Comparison of ENCODE assay signal across 8 mouse cellular contexts in the genomic region with DNA sequence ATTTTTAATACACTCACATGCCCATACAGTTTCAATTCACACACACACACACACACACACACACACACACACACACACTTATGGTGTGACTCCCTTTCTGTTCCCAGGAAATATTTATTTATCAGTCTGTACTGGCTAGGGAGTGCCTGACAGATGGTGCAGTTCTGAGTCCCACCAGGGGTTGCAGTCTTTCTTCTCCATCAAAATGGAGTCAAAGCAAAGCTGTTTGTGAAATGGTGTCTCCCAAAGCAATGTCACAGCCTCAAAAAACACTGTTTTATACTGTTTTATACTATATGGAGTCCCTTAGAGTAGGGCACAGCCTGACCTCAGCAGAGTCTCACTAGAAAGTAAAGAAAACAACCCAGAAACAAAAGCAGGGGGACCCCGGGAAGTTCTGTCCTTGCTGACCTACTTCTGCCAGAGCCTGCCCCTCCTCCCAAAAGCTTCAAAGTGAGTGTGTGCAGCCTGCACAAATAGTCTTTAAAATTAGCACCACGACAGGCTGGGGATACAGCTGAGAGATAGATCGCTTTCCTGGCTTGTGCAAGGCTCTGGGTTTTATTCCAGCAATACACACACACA. TPM values are rescaled to one million over a fixed set of nuclear protein-coding genes. Genes with fewer than 3 reads are reported as not detected.
A peak's percentile ranks its signal among the peaks of the same experiment; 100 is the strongest.
DNase-seq lines count a peak whose midpoint lies in the region; ATAC-seq and TF ChIP-seq lines count a peak whose summit lies in the region.

No protein-coding gene starts in this region.

- no peak overlapping the region for H3K4me3 ChIP-seq in heart, postnatal 0 days (ENCODE audit: low read depth, low read length)
- no peak overlapping the region for H3K4me3 ChIP-seq in limb, embryonic 14.5 days (replicated peaks; ENCODE audit: low read length)
- no peak overlapping the region for H3K4me3 ChIP-seq in stomach, embryonic 16.5 days (replicated peaks; ENCODE audit: low read length)

- TF ChIP-seq POLR2A in limb, embryonic 14.5 days (IDR thresholded peaks at IDR 0.05; ENCODE audit: borderline replicate concordance, extremely low read depth, insufficient read depth, insufficient read length) = no peak

- no peak for TF ChIP-seq EP300 in heart, postnatal 0 days (IDR thresholded peaks at IDR 0.05; ENCODE audit: low read depth)

- H3K36me3 ChIP-seq in heart, postnatal 0 days (replicated peaks; ENCODE audit: control insufficient read depth, insufficient read depth, low read length) = no peaks in the 10 kb centered on the region
- no peaks in the 10 kb centered on the region for H3K36me3 ChIP-seq in limb, embryonic 14.5 days (ENCODE audit: control insufficient read depth, insufficient read depth, low read length)
- H3K36me3 ChIP-seq in stomach, embryonic 16.5 days (ENCODE audit: control insufficient read depth, insufficient read depth, low read length) = no peaks in the 10 kb centered on the region

- H3K4me1 ChIP-seq in heart, postnatal 0 days (ENCODE audit: control insufficient read depth, insufficient read depth) = peaks cover 62% of the 10 kb centered on the region
- peaks cover 42% of the 10 kb centered on the region for H3K4me1 ChIP-seq in limb, embryonic 14.5 days (ENCODE audit: control insufficient read depth, insufficient read depth, low read length)
- peaks cover 33% of the 10 kb centered on the region for H3K4me1 ChIP-seq in stomach, embryonic 16.5 days (ENCODE audit: control insufficient read depth, insufficient read depth, low read length)

- peak; percentile 59 for ATAC-seq in heart, postnatal 0 days (ENCODE audit: insufficient read depth, low read depth)
- ATAC-seq in limb, embryonic 14.5 days (ENCODE audit: low FRiP score, low read depth) = peak; percentile 34; the same call in 1 of the 2 replicates
- ATAC-seq in stomach, embryonic 16.5 days (ENCODE audit: insufficient read depth, low FRiP score) = peak; percentile 44; the same call in 1 of the 2 replicates

- 0% methylated on average over 3 of the region's 3 CpGs for WGBS in heart, postnatal 0 days
- WGBS in limb, embryonic 14.5 days = 25% methylated on average over 3 of the region's 3 CpGs
- 15% methylated on average over 3 of the region's 3 CpGs for WGBS in stomach, embryonic 16.5 days

- H3K4me2 ChIP-seq in heart, postnatal 0 days (ENCODE audit: low read depth, low read length) = no peak overlapping the region
- H3K4me2 ChIP-seq in limb, embryonic 14.5 days (replicated peaks; ENCODE audit: low read depth, low read length, severe bottlenecking) = no peak overlapping the region
- H3K4me2 ChIP-seq in stomach, embryonic 16.5 days (ENCODE audit: low read depth, low read length) = no peak overlapping the region; the same call in 1 of the 2 replicates

- H3K27me3 ChIP-seq in heart, postnatal 0 days (ENCODE audit: control insufficient read depth, insufficient read depth, low read length) = no peaks in the 10 kb centered on the region
- H3K27me3 ChIP-seq in limb, embryonic 14.5 days (ENCODE audit: control insufficient read depth, insufficient read depth, low read length) = no peaks in the 10 kb centered on the region
- H3K27me3 ChIP-seq in stomach, embryonic 16.5 days (ENCODE audit: control insufficient read depth, insufficient read depth, low read length) = no peaks in the 10 kb centered on the region

- no peak for TF ChIP-seq CTCF in heart, postnatal 0 days (IDR thresholded peaks at IDR 0.05; ENCODE audit: low read depth)

- H3K9me3 ChIP-seq in heart, postnatal 0 days (replicated peaks; ENCODE audit: control insufficient read depth, low read length) = no peaks in the 10 kb centered on the region
- H3K9me3 ChIP-seq in limb, embryonic 14.5 days (ENCODE audit: control insufficient read depth, low read length) = no peaks in the 10 kb centered on the region
- H3K9me3 ChIP-seq in stomach, embryonic 16.5 days (replicated peaks; ENCODE audit: control insufficient read depth, low read length) = no peaks in the 10 kb centered on the region

- DNase-seq in heart, adult 11 months = peak; percentile 96
- DNase-seq in heart, adult 8-10 months (ENCODE audit: low spot score) = no peak
- peak; percentile 26 for DNase-seq in CD4-positive helper T cell, adult 2 months (ENCODE audit: low read depth, low spot score)
- peak; percentile 61 for DNase-seq in embryo, embryonic 11 days
- peak; percentile 88 for DNase-seq in heart, postnatal 0 days (ENCODE audit: low spot score)
- DNase-seq in limb, embryonic 14.5 days (ENCODE audit: low spot score) = no peak
- DNase-seq in natural killer cell, adult 2 months (ENCODE audit: low spot score in 2 of 2) = no peak

- peak overlapping the region; percentile 97 for H3K27ac ChIP-seq in heart, postnatal 0 days (ENCODE audit: low read depth)
- peak overlapping the region; percentile 83 for H3K27ac ChIP-seq in limb, embryonic 14.5 days (replicated peaks; ENCODE audit: low read depth, low read length)
- peak overlapping the region; percentile 95 for H3K27ac ChIP-seq in stomach, embryonic 16.5 days (ENCODE audit: low read length)

- H3K9ac ChIP-seq in heart, postnatal 0 days (replicated peaks; ENCODE audit: low read depth, low read length) = 0 out of 2 replicates have a peak overlapping the region, but pooled peaks have one; percentile 15
- H3K9ac ChIP-seq in limb, embryonic 14.5 days (ENCODE audit: low read depth, low read length, severe bottlenecking) = no peak overlapping the region
- H3K9ac ChIP-seq in stomach, embryonic 16.5 days (ENCODE audit: low read length) = peak overlapping the region; percentile 13; the same call in 1 of the 2 replicates

RNA-seq across cellular contexts. Expression of a gene that starts 3.3 kb away (rescaled TPM):
- 10 to 100 TPM; 24.0 to 40.3 (median 31.7) TPM for total RNA-seq in heart, adult 8-10 months (2022)
- 20.8 and 84.4 TPM in 2 replicates for total RNA-seq in heart, postnatal 0 days (2014; rRNA removed; ENCODE audit: low replicate concordance)
- 47.7 and 53.1 TPM in 2 replicates for polyA plus RNA-seq in heart, postnatal 0 days (2015; fragmentation: Nextera tagmentation; extraction: Ambion mirVana)
- polyA plus RNA-seq in limb, embryonic 14.5 days (2012; rRNA removed) = 102 TPM in 2 replicates
- polyA plus RNA-seq in limb, embryonic 14.5 days (2014; fragmentation: Nextera tagmentation; extraction: Ambion mirVana) = 45.8 and 48.0 TPM in 2 replicates
- 216 and 235 TPM in 2 replicates for polyA plus RNA-seq in stomach, embryonic 16.5 days (2015; fragmentation: Nextera tagmentation; extraction: Ambion mirVana)

RNA-seq across cellular contexts. Expression of a gene that starts 15.7 kb away (rescaled TPM):
- 1 to 10 TPM; 5.1 to 10.0 (median 7.8) TPM for total RNA-seq in heart, adult 8-10 months (2022)
- not detected in 2 replicates for total RNA-seq in heart, postnatal 0 days (2014; rRNA removed; ENCODE audit: low replicate concordance)
- 8.9 and 9.9 TPM in 2 replicates for polyA plus RNA-seq in heart, postnatal 0 days (2015; fragmentation: Nextera tagmentation; extraction: Ambion mirVana)
- polyA plus RNA-seq in limb, embryonic 14.5 days (2012; rRNA removed) = 60.8 and 156 TPM in 2 replicates
- 76.8 and 134 TPM in 2 replicates for polyA plus RNA-seq in limb, embryonic 14.5 days (2014; fragmentation: Nextera tagmentation; extraction: Ambion mirVana)
- 20.2 and 217 TPM in 2 replicates for polyA plus RNA-seq in stomach, embryonic 16.5 days (2015; fragmentation: Nextera tagmentation; extraction: Ambion mirVana)

RNA-seq across cellular contexts. Expression of a gene that starts 22.7 kb away (rescaled TPM):
- under 1 TPM in 1 of 4 experiments, not detected in 3; 0.25 TPM for total RNA-seq in heart, adult 8-10 months (2022)
- 18.0 TPM in 1 of 2 replicates, not detected in the other for total RNA-seq in heart, postnatal 0 days (2014; rRNA removed; ENCODE audit: low replicate concordance)
- 0.10 TPM in 1 of 2 replicates, not detected in the other for polyA plus RNA-seq in heart, postnatal 0 days (2015; fragmentation: Nextera tagmentation; extraction: Ambion mirVana)
- polyA plus RNA-seq in limb, embryonic 14.5 days (2012; rRNA removed) = 4.9 and 7.3 TPM in 2 replicates
- polyA plus RNA-seq in limb, embryonic 14.5 days (2014; fragmentation: Nextera tagmentation; extraction: Ambion mirVana) = 1.5 and 2.0 TPM in 2 replicates
- 31.1 and 50.1 TPM in 2 replicates for polyA plus RNA-seq in stomach, embryonic 16.5 days (2015; fragmentation: Nextera tagmentation; extraction: Ambion mirVana)

RNA-seq across cellular contexts. Expression of a gene that starts 41.3 kb away (rescaled TPM):
- total RNA-seq in heart, adult 8-10 months (2022) = 10 to 100 TPM in 1 of 4 experiments, 1 to 10 TPM in 3; 7.6 to 13.6 (median 9.6) TPM
- total RNA-seq in heart, postnatal 0 days (2014; rRNA removed; ENCODE audit: low replicate concordance) = 0.73 and 11.0 TPM in 2 replicates
- polyA plus RNA-seq in heart, postnatal 0 days (2015; fragmentation: Nextera tagmentation; extraction: Ambion mirVana) = 2.5 and 3.2 TPM in 2 replicates
- polyA plus RNA-seq in limb, embryonic 14.5 days (2012; rRNA removed) = 42.5 and 114 TPM in 2 replicates
- 101 and 183 TPM in 2 replicates for polyA plus RNA-seq in limb, embryonic 14.5 days (2014; fragmentation: Nextera tagmentation; extraction: Ambion mirVana)
- 12.0 and 208 TPM in 2 replicates for polyA plus RNA-seq in stomach, embryonic 16.5 days (2015; fragmentation: Nextera tagmentation; extraction: Ambion mirVana)

Comparison
In these comparisons a context has a peak if more than half of its experiments do, and no peak if none do; other contexts are left out.
1. DNase-seq: peak in heart, adult 11 months (single experiment), CD4-positive helper T cell, adult 2 months (single experiment), embryo, embryonic 11 days (single experiment) and heart, postnatal 0 days (single experiment); none in heart, adult 8-10 months (single experiment), limb, embryonic 14.5 days (single experiment) and natural killer cell, adult 2 months (0 of 2).
2. Peak in every context shown above with its lines, with median percentiles within 50 percentile points of each other: ATAC-seq and H3K27ac ChIP-seq.